Mouse (Mus musculus): ENCODE measurements around the gene Itsn1.

Itsn1 gene

GRCm38 (mm10) chr16:91931078-91932013 is 202.3 kb downstream of the Itsn1 start:
- peak; percentile 95 for ATAC-seq (ENCODE audit: insufficient number of reproducible peaks, low FRiP score, low TSS enrichment)

GRCm38 (mm10) chr16:91932082-91932690 is 203.1 kb downstream of the Itsn1 start:
- no peak for ATAC-seq (ENCODE audit: insufficient number of reproducible peaks, low FRiP score, low TSS enrichment)

GRCm38 (mm10) chr16:91932843-91933518 is 203.9 kb downstream of the Itsn1 start:
- no peak for ATAC-seq (ENCODE audit: insufficient number of reproducible peaks, low FRiP score, low TSS enrichment)

- no peak for ATAC-seq (ENCODE audit: insufficient number of reproducible peaks, low FRiP score, low TSS enrichment)
Measured at GRCm38 (mm10) chr16:91935108-91935507, 206.0 kb downstream of the Itsn1 start.

- no peak for ATAC-seq (ENCODE audit: insufficient number of reproducible peaks, low FRiP score, low TSS enrichment)
Measured at GRCm38 (mm10) chr16:91935726-91936125, 206.6 kb downstream of the Itsn1 start.

- peak; percentile 42; the same call in 1 of the 2 replicates for ATAC-seq (ENCODE audit: insufficient number of reproducible peaks, low FRiP score, low TSS enrichment)
Measured at GRCm38 (mm10) chr16:91936340-91937030, 207.4 kb downstream of the Itsn1 start.

- no peak for ATAC-seq (ENCODE audit: insufficient number of reproducible peaks, low FRiP score, low TSS enrichment)
Measured at GRCm38 (mm10) chr16:91937281-91937680, 208.2 kb downstream of the Itsn1 start.

- no peak for ATAC-seq (ENCODE audit: insufficient number of reproducible peaks, low FRiP score, low TSS enrichment)
Measured at GRCm38 (mm10) chr16:91938141-91938540, 209.1 kb downstream of the Itsn1 start.

- ATAC-seq (ENCODE audit: insufficient number of reproducible peaks, low FRiP score, low TSS enrichment): no peak
Measured at GRCm38 (mm10) chr16:91940726-91941125, 211.6 kb downstream of the Itsn1 start.

- ATAC-seq (ENCODE audit: insufficient number of reproducible peaks, low FRiP score, low TSS enrichment): no peak
Measured at GRCm38 (mm10) chr16:91942201-91942600, 213.1 kb downstream of the Itsn1 start.

GRCm38 (mm10) chr16:91946261-91946660 is 217.2 kb downstream of the Itsn1 start:
- ATAC-seq (ENCODE audit: insufficient number of reproducible peaks, low FRiP score, low TSS enrichment): no peak

- ATAC-seq (ENCODE audit: insufficient number of reproducible peaks, low FRiP score, low TSS enrichment): no peak
Measured at GRCm38 (mm10) chr16:91947093-91947492, 218.0 kb downstream of the Itsn1 start.

- ATAC-seq (ENCODE audit: insufficient number of reproducible peaks, low FRiP score, low TSS enrichment): no peak
Measured at GRCm38 (mm10) chr16:91953967-91954366, 224.9 kb downstream of the Itsn1 start.

- ATAC-seq (ENCODE audit: insufficient number of reproducible peaks, low FRiP score, low TSS enrichment): no peak
Measured at GRCm38 (mm10) chr16:91954766-91955165, 225.7 kb downstream of the Itsn1 start.

- ATAC-seq (ENCODE audit: insufficient number of reproducible peaks, low FRiP score, low TSS enrichment): no peak
Measured at GRCm38 (mm10) chr16:91962204-91962893, 233.3 kb downstream of the Itsn1 start.

- no peak for ATAC-seq (ENCODE audit: insufficient number of reproducible peaks, low FRiP score, low TSS enrichment)
Measured at GRCm38 (mm10) chr16:91962894-91963555, 233.9 kb downstream of the Itsn1 start.

GRCm38 (mm10) chr16:91963556-91963900 is 234.4 kb downstream of the Itsn1 start:
- no peak for ATAC-seq (ENCODE audit: insufficient number of reproducible peaks, low FRiP score, low TSS enrichment)

- ATAC-seq (ENCODE audit: insufficient number of reproducible peaks, low FRiP score, low TSS enrichment): no peak
Measured at GRCm38 (mm10) chr16:91964308-91965178, 235.5 kb downstream of the Itsn1 start.

All from cerebellum, adult (tissue).